Mouse (Mus musculus) liver, postnatal 0 days (tissue): ENCODE data around the gene Rhof. TPM values are rescaled to one million over a fixed set of nuclear protein-coding genes. Genes with fewer than 3 reads are reported as not detected.
A peak's percentile ranks its signal among the peaks of the same experiment; 100 is the strongest.

Experiments used
- ATAC-seq: fragments of 200-750 bp; cut with Nextera tagmentation; 2 replicates; pipeline ENCODE4 v1.8.0; 2017; ENCODE audit warnings: mild to moderate bottlenecking, moderate library complexity
- DNase-seq: peaks from one replicate; pipeline ENCODE4 v3.0.0-alpha.2; 2016
- H3K27ac ChIP-seq: fragments of 300-500 bp; sonication (generic); 2 replicates; pipeline ENCODE4 v1.5.1; 2014; ENCODE audit warnings: antibody characterized with exemption, moderate library complexity, mild to moderate bottlenecking, low read depth
- H3K27me3 ChIP-seq: fragments of 300-500 bp; sonication (generic); 2 replicates; pipeline ENCODE4 v1.6.1; 2014; ENCODE audit warnings: low read length, control low read depth, mixed read lengths; ENCODE audit not compliant: insufficient read depth
- H3K36me3 ChIP-seq: fragments of 300-500 bp; sonication (generic); replicated peaks from 2 replicates; pipeline ENCODE4 v1.6.1; 2014; ENCODE audit warnings: mild to moderate bottlenecking, control low read depth, low read length, moderate library complexity, mixed read lengths; ENCODE audit not compliant: insufficient read depth
- H3K4me1 ChIP-seq: fragments of 300-500 bp; sonication (generic); 2 replicates; pipeline ENCODE4 v1.6.1; 2014; ENCODE audit warnings: antibody characterized with exemption, mild to moderate bottlenecking, control low read depth; ENCODE audit not compliant: insufficient read depth
- H3K4me2 ChIP-seq: fragments of 300-500 bp; sonication (generic); 2 replicates; pipeline ENCODE4 v1.6.1; 2014; ENCODE audit warnings: low read depth, mild to moderate bottlenecking, low read length, moderate library complexity, mixed read lengths
- H3K4me3 ChIP-seq: fragments of 300-500 bp; sonication (generic); 2 replicates; pipeline ENCODE4 v1.5.1; 2014; ENCODE audit warnings: low read depth, low read length
- H3K9ac ChIP-seq: fragments of 300-500 bp; sonication (generic); replicated peaks from 2 replicates; pipeline ENCODE4 v1.6.1; 2014; ENCODE audit warnings: mild to moderate bottlenecking, moderate library complexity
- H3K9me3 ChIP-seq: fragments of 300-500 bp; sonication (generic); 2 replicates; pipeline ENCODE4 v1.6.1; 2016; ENCODE audit warnings: mild to moderate bottlenecking, control low read depth, low read length, mixed read lengths
- CTCF ChIP-seq: sonication (generic); IDR thresholded peaks from 2 replicates; pipeline ENCODE4 v1.5.1; 2016; ENCODE audit warnings: antibody characterized with exemption, low read depth
- EP300 ChIP-seq: IDR thresholded peaks from 2 replicates; pipeline ENCODE4 v1.6.1; 2016; ENCODE audit warnings: antibody characterized with exemption, low read depth, mild to moderate bottlenecking
- WGBS: fragments of 180-500 bp; shearing (Covaris S2); extraction: QIAGEN DNeasy Blood & Tissue Kit; methylation state at CpG from one replicate; pipeline ENCODE4 v1.1.7; 2014; ENCODE audit not compliant: insufficient replicate concordance; 5-methylcytosine and 5-hydroxymethylcytosine counted together
- polyA plus RNA-seq: library from polyadenylated mRNA; unstranded; fragments of >200 nt; fragmentation: Nextera tagmentation; extraction: Ambion mirVana; gene quantifications from 2 replicates; pipeline ENCODE4 v1.2.1, GENCODE M21; 2015

The Rhof gene
- polyA plus RNA-seq, 1 experiment from 2014 or later = 2.1 TPM

- no peak overlapping the region for H3K9ac ChIP-seq
- H3K27ac ChIP-seq = no peak overlapping the region
- peaks cover 88% of the 10 kb centered on the region for H3K36me3 ChIP-seq
- H3K4me3 ChIP-seq = no peak overlapping the region
- no peaks in the 10 kb centered on the region for H3K4me1 ChIP-seq
- no peaks in the 10 kb centered on the region for H3K27me3 ChIP-seq
- no peaks in the 10 kb centered on the region for H3K9me3 ChIP-seq
- DNase-seq = no peak
- ATAC-seq = no peak
- no peak for TF ChIP-seq EP300
- no peak for TF ChIP-seq CTCF
- 79% methylated on average over 4 of the region's 4 CpGs for WGBS
- no peak overlapping the region for H3K4me2 ChIP-seq
Measured at GRCm38 (mm10) chr5:123157972-123158371, 25.5 kb upstream of the Rhof start.

GRCm38 (mm10) chr5:123156763-123157162, 24.3 kb upstream of the Rhof start:
- Histone ChIP-seq H3K9me3 (no peaks in the 10 kb centered on the region), H3K4me2 (no peak overlapping the region), H3K27me3 (no peaks in the 10 kb centered on the region), H3K4me3 (no peak overlapping the region), H3K9ac (no peak overlapping the region), H3K27ac (no peak overlapping the region), H3K36me3 (peaks cover 89% of the 10 kb centered on the region), H3K4me1 (peaks cover 4% of the 10 kb centered on the region)
- ATAC-seq (no peak), DNase-seq (peak; percentile 34)
- WGBS = 89% methylated on average over 12 of the region's 12 CpGs
- TF ChIP-seq EP300 (no peak), CTCF (peak; percentile 65)

- H3K36me3 ChIP-seq = peaks cover 81% of the 10 kb centered on the region
- H3K4me1 ChIP-seq = peaks cover 16% of the 10 kb centered on the region
- H3K9ac ChIP-seq = no peak overlapping the region
- H3K4me2 ChIP-seq = no peak overlapping the region
- ATAC-seq = peak; percentile 51
- no peak for TF ChIP-seq EP300
- peak; percentile 92 for TF ChIP-seq CTCF
- DNase-seq = peak; percentile 80
- no peak overlapping the region for H3K27ac ChIP-seq
- WGBS = 53% methylated on average over 7 of the region's 7 CpGs
- H3K27me3 ChIP-seq = no peaks in the 10 kb centered on the region
- no peak overlapping the region for H3K4me3 ChIP-seq
- no peaks in the 10 kb centered on the region for H3K9me3 ChIP-seq
Measured at GRCm38 (mm10) chr5:123155425-123155824, 22.9 kb upstream of the Rhof start.

- WGBS = 67% methylated on average over 1 of the region's 1 CpGs
- Histone ChIP-seq H3K4me3 (no peak overlapping the region), H3K27ac (no peak overlapping the region), H3K9ac (no peak overlapping the region), H3K36me3 (peaks cover 71% of the 10 kb centered on the region), H3K4me2 (0 out of 2 replicates have a peak overlapping the region, but pooled peaks have one; percentile 30), H3K9me3 (no peaks in the 10 kb centered on the region), H3K4me1 (peaks cover 37% of the 10 kb centered on the region), H3K27me3 (no peaks in the 10 kb centered on the region)
- ATAC-seq (no peak), DNase-seq (no peak)
- TF ChIP-seq CTCF (no peak), EP300 (no peak)
Measured at GRCm38 (mm10) chr5:123152901-123153300, 20.4 kb upstream of the Rhof start.

- ATAC-seq (no peak), DNase-seq (no peak)
- Histone ChIP-seq H3K9ac (no peak overlapping the region), H3K9me3 (no peaks in the 10 kb centered on the region), H3K36me3 (peaks cover 71% of the 10 kb centered on the region), H3K4me3 (no peak overlapping the region), H3K27me3 (no peaks in the 10 kb centered on the region), H3K27ac (no peak overlapping the region), H3K4me1 (peaks cover 37% of the 10 kb centered on the region), H3K4me2 (peak overlapping the region; percentile 47)
- no peak for TF ChIP-seq EP300
- no peak for TF ChIP-seq CTCF
- 92% methylated on average over 19 of the region's 19 CpGs for WGBS
Measured at GRCm38 (mm10) chr5:123151707-123152362, 19.3 kb upstream of the Rhof start.

GRCm38 (mm10) chr5:123151077-123151476, 18.6 kb upstream of the Rhof start:
- peaks cover 39% of the 10 kb centered on the region for H3K4me1 ChIP-seq
- DNase-seq (peak; percentile 74), ATAC-seq (peak; percentile 18)
- TF ChIP-seq CTCF (no peak), EP300 (no peak)
- peak overlapping the region; percentile 55 for H3K4me3 ChIP-seq
- H3K27me3 ChIP-seq = no peaks in the 10 kb centered on the region
- peaks cover 71% of the 10 kb centered on the region for H3K36me3 ChIP-seq
- H3K9me3 ChIP-seq = no peaks in the 10 kb centered on the region
- 31% methylated on average over 7 of the region's 7 CpGs for WGBS
- H3K27ac ChIP-seq = peak overlapping the region; percentile 76
- peak overlapping the region; percentile 46 for H3K9ac ChIP-seq
- H3K4me2 ChIP-seq = peak overlapping the region; percentile 83
